Mouse (Mus musculus) spleen, adult 2 months (tissue): ENCODE results near the gene Pop7.

Experiments used
- CTCF ChIP-seq: fragments of 200-500 bp; IDR thresholded peaks from 2 replicates; pipeline ENCODE4 v1.5.1; 2011; ENCODE audit warnings: mild to moderate bottlenecking, inconsistent platforms; ENCODE audit not compliant: insufficient read depth, insufficient read length, insufficient replicate concordance; ENCODE audit errors: extremely low read depth
- POLR2A ChIP-seq: fragments of 200-500 bp; IDR thresholded peaks from 2 replicates; pipeline ENCODE4 v1.6.1; 2011; ENCODE audit warnings: low read depth, low read length, inconsistent platforms

- peak; percentile 47 for TF ChIP-seq POLR2A
- TF ChIP-seq CTCF, result peak; percentile 87
These were observed 371 bp upstream of the Pop7 start for GRCm38 (mm10) chr5:137502667-137503110.
